Mouse (Mus musculus): ENCODE results near the gene Gprin2.

DNA sequence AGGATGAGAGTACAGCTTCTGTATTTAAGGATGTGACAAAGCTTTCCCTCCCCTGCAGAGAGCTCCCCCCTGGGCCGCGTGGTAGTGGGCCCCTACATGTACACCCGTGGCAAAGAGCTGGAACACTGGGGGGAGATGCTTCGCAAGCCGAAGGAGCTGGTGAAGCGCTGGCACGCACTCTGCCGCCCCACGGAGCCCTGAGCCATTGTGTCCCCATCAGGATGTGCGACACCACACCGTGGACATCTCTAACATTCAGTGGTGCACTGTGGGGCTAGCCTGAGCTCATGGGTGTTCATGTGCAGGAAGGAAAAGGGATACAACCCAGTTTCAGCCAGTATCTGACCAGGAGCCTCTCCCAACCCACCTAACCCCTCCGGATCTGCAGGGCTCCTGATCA is 26.5 kb upstream of the Gprin2 start:
- TF ChIP-seq POLR2A (IDR thresholded peaks at IDR 0.05; ENCODE audit: control insufficient read depth, extremely low read depth, insufficient read depth, low read length, poor library complexity), result no peak
- TF ChIP-seq CTCF (IDR thresholded peaks at IDR 0.05; ENCODE audit: borderline replicate concordance, control insufficient read depth, extremely low read depth, insufficient read depth, low read length, poor library complexity), result no peak

All from thymus, adult 2 months (tissue).